Mouse (Mus musculus) brain, embryonic 18.5 days (tissue): ENCODE results near the gene Rd3l.
"Not testable (repeated sequence)": the region's sequence is repeated elsewhere in the genome, so short reads cannot be mapped to it uniquely, and the experiment has no call there.

ENCODE experiments used
- DNase-seq: peaks from one replicate; pipeline ENCODE4 v3.0.0-alpha.2; 2012; ENCODE audit warnings: low read depth, low spot score

Rd3l gene

DNA sequence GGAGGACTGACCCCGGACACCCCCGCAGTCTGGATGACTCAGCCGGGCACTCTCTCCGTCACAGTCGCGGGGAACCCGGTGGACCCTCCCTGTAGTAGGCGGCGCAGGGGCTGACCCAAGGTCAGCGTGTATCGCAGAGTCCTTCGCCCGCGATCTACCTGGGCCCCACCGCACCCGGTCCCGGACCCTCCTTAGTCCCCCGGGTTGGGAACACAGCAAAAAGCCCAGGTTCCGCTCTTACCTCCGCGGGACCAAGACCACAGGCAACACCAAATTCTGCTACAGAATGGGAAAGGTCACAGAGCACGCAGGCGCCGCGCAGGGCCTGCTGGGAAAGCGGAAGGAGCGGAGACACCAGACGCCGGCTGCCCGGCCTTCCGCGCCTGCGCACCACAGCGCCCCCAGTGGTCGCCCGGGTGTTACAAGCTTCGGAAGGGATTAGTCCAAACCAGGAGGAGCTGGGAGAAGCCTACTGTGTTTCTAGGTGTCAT is 14.4 kb downstream of the Rd3l start, which contains the start of gene Atp5mpl:
Gene Atp5mpl, minus strand, starts transcription at position 295 of the 491 bp plus-strand sequence.
- DNase-seq = peak; percentile 76

GRCm38 (mm10) chr12:111963339-111963738 is 17.8 kb downstream of the Rd3l start:
- DNase-seq = no peak

DNA sequence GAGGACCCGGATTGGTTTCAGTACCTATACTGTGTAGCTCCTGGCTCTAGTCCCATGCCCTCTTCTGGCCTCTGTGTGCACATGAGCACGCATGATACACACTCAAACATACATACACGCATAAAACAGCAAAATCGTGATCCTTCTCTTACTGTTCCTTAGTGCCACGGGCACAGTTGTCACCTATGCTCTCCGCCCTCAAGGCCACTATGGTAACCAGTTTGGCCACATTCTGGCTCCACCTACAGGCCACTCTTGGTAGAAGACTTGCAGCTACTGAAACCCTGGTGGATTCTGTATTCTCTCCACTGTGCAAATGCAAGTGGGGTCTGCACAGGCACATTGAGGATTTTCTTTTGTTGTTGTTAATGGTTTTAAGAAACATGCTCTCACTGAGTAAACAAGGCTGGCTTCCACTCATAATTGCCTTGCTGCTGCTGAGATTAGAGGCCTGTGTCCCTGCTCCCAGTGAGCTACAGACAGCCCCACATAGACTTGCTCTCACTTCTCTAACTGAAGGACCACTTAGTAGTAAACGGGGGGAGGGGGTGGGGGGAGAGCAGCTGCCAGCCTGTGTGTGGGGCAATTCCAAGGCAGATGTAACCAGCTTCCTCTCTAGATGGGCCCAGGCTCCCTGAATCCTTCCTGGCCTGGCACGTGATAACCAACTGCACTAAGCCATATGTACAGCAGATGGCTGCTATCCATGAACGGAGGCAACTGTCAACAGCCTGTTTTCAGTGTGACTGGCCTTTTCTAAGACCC is 22.8 kb downstream of the Rd3l start:
- DNase-seq = no peak

DNA sequence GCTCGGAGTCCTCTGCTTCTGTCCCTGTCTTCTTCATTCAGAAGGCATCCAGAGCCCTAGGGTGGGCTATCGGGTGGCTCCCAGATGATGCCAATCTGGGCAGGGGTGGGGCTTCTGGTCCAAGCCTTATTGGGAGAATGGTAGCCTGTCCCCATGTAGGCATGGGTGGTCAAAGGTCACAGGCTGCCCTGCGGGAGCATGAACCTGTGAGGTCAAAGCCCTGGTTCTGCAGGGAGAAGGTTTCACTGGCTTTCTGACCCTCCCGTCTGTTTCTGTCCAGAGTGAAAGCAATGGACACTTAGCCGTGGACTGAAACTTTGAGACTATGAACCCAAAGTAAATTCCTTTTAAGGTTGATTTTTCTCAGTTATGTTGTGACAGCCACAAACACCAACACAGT is 24.9 kb downstream of the Rd3l start:
- no peak for DNase-seq

DNA sequence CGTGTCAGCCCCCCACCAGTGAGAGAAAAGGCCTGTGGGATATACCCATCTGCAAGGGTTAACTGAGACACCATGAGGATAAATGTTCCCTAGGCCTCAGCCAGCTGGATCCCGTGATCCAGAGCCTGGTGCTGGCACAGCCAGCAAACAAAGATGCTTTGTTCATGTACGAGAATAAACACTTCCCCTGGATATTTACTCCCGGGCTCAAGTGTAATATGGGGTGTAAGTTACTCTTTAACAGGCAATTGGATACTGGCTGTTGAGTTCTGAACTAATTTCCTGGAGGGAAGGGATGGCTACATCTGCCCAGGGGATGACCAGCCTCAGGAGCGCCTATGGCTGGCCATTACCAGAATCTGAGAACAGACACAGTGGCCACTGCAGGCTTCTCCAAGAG is 29.4 kb downstream of the Rd3l start:
- DNase-seq = no peak

DNA sequence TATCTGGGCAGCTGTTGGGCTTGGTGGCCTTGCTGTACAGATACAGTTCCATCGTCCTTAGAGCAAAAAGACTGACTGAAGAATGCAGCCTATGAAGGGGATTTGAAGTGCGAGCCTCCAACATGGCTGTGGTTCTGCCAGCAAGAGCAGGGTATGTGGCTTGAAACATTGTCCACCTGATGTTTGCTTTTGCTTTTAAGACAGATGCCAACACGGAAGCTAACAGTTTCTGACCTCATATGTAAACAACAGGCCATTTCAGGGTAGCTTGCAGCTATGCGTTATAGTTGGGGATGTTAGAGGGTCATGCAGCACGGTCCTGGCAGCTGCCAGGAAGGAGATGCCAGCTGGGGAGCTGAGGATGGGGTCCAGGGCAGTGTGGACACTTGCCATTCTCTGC is 30.6 kb downstream of the Rd3l start:
- no peak for DNase-seq

DNA sequence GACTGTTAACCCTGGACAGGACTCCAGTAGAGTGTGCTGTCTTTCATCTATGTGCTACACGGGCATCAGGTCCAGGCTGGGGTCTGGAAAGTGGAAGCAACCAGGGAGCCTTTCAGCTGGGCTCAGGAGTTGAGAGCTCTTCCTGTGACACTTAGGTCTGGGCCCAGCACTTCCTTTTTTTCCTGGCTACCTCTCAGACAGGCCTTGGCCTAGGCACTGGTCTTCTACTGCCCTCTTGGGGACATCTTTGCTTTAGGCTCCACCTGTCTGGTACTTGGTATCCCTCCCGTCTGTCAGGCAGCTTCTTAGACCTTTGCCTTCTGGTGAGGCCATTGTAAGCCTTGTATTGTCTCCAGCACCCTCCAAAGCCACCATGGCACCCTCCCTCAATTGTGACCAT is 34.4 kb downstream of the Rd3l start:
- no peak for DNase-seq

DNA sequence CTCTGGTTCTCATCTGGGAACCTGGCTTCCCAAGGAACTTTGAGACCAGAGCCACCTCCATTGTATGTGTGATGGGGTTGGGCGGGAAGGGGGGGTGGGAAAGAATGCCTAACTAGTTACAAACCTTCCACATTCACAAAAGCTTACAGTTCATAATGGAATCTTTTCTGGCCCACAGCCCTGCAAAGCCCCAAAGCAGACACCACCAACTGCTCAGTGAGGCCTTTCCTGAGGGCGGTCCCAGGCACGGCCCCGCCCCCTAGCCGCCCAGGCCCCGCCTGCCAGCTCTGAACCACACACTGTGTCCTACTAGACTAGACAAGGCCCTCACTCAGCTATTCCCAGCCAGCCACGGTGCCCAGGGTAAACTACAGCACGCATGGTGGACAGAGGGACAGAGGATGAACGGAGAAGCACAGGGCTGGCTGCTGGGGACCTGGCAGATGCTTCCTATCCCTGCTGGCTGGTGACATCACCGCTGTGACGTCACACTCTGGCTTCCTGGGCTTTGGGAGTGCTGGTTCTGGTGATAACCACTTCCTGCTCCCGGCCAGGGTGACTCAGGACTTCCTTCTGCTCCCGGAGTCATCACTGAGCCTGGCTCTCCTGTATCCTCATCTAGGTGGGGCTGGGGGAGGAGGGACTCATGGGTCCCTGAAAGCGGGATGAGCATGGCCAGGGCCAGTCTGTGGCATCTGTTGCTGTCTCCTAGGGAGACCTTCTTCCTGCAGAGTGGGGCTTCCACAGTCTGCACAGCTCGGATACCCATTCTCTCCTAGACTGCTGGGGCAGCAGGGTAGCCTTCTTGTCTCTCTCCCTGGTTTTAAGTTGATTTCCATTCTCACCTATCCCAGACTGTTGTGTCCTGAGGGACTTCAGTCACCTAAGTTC is 35.1 kb downstream of the Rd3l start:
- not testable (repeated sequence) for DNase-seq

GRCm38 (mm10) chr12:111945115-111945514 is 36.0 kb downstream of the Rd3l start:
- DNase-seq = no peak

DNA sequence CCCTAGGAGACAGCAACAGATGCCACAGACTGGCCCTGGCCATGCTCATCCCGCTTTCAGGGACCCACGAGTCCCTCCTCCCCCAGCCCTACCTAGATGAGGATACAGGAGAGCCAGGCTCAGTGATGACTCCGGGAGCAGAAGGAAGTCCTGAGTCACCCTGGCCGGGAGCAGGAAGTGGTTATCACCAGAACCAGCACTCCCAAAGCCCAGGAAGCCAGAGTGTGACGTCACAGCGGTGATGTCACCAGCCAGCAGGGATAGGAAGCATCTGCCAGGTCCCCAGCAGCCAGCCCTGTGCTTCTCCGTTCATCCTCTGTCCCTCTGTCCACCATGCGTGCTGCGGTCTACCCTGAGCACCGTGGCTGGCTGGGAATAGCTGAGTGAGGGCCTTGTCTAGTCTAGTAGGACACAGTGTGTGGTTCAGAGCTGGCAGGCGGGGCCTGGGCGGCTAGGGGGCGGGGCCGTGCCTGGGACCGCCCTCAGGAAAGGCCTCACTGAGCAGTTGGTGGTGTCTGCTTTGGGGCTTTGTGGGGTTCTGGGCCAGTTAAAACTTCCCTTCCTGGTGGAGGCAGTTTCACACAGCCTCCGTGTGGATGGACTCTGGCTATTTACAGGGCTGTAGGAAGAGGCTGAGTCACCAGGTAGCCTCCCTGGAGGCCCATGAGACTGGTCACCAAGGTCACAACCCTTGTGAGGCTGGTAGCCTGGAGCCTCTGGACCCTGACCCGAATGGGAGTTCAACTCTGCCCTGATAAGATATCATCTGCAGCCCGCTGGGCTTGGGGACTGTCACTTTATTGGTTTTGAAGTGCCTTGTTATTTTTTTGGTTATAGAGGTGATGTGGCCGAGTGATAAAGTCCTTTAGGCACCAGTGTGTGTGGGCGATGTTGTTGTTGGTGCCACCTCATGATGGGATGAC is 36.8 kb downstream of the Rd3l start:
- not testable (repeated sequence) for DNase-seq

- no peak for DNase-seq
Measured at GRCm38 (mm10) chr12:111943421-111944064, 37.6 kb downstream of the Rd3l start.

- no peak for DNase-seq
Measured at GRCm38 (mm10) chr12:111938623-111939177, 42.4 kb downstream of the Rd3l start.

GRCm38 (mm10) chr12:111936706-111937550 is 44.2 kb downstream of the Rd3l start:
- DNase-seq = no peak

GRCm38 (mm10) chr12:111933971-111934370 is 47.1 kb downstream of the Rd3l start:
- no peak for DNase-seq

- no peak for DNase-seq
Measured at GRCm38 (mm10) chr12:111933032-111933704, 47.9 kb downstream of the Rd3l start.

DNA sequence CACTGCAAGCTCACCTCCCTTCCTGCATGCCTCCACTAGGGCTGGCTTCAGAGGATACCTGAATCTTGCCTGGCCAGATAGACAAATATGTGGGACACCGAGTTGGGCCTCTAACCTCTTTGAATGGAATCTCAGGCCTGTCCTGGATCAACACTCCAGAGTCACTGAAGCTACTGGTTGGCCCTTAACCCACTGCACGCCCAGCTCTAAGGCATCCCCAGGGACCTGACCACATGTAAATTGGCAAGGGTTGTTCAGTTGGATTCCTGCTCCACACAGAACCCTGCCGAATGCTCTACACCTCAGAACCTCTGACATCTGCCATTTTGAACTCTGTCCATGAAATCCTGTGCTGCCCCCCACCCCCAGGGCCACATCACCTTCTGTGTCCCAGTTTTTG is 48.6 kb downstream of the Rd3l start:
- DNase-seq = no peak

GRCm38 (mm10) chr12:111931411-111932025 is 49.6 kb downstream of the Rd3l start:
- no peak for DNase-seq
